Mouse (Mus musculus): ENCODE measurements around the gene Ado. TPM values are rescaled to one million over a fixed set of nuclear protein-coding genes. Genes with fewer than 3 reads are reported as not detected.

Ado gene
- total RNA-seq, 2 experiments from 2014 or later, result 41.0 to 44.4 TPM

GRCm38 (mm10) chr10:67538106-67538505 is 10.6 kb downstream of the Ado start:
- intact Hi-C loops (cut with DNase I), result loop anchor here (5.0 kb wide), 3 partner anchors 189 to 319 kb away; no protein-coding TSS in a partner anchor
- DNase-seq (ENCODE audit: extremely low spot score in 1 of 2, low spot score in 2 of 2), result no peak

GRCm38 (mm10) chr10:67537151-67537994 is 11.4 kb downstream of the Ado start:
- peak; percentile 87 to 93 for DNase-seq (ENCODE audit: extremely low spot score in 1 of 2, low spot score in 2 of 2)
- intact Hi-C loops (cut with DNase I), result loop anchor here (5.0 kb wide), 3 partner anchors 190 to 320 kb away; no protein-coding TSS in a partner anchor

GRCm38 (mm10) chr10:67536621-67537141 is 12.1 kb downstream of the Ado start:
- intact Hi-C loops (cut with DNase I), result loop anchor here (5.0 kb wide), 3 partner anchors 191 to 321 kb away; no protein-coding TSS in a partner anchor
- peak; percentile 56 to 79 for DNase-seq (ENCODE audit: extremely low spot score in 1 of 2, low spot score in 2 of 2)

- DNase-seq (ENCODE audit: extremely low spot score in 1 of 2, low spot score in 2 of 2), result peak in 1 of 2 experiments; percentile 80
- intact Hi-C loops (cut with DNase I), result loop anchor here (5.0 kb wide), 3 partner anchors 191 to 321 kb away; no protein-coding TSS in a partner anchor
Measured at GRCm38 (mm10) chr10:67535972-67536371, 12.8 kb downstream of the Ado start.

GRCm38 (mm10) chr10:67535256-67535655 is 13.5 kb downstream of the Ado start, which contains the start of gene Egr2:
Gene Egr2, plus strand, starts transcription at chr10:67535475.
- intact Hi-C loops (cut with DNase I), result loop anchor here (5.0 kb wide), 3 partner anchors 192 to 322 kb away; no protein-coding TSS in a partner anchor
- DNase-seq (ENCODE audit: extremely low spot score in 1 of 2, low spot score in 2 of 2), result peak in 1 of 2 experiments; percentile 66

GRCm38 (mm10) chr10:67529769-67530168 is 19.0 kb downstream of the Ado start:
- DNase-seq (ENCODE audit: extremely low spot score in 1 of 2, low spot score in 2 of 2), result no peak
- intact Hi-C loops (cut with DNase I), result no loop called here

- DNase-seq (ENCODE audit: extremely low spot score in 1 of 2, low spot score in 2 of 2), result no peak
- intact Hi-C loops (cut with DNase I), result no loop called here
Measured at GRCm38 (mm10) chr10:67526435-67526834, 22.3 kb downstream of the Ado start.

- intact Hi-C loops (cut with DNase I), result no loop called here
- no peak for DNase-seq (ENCODE audit: extremely low spot score in 1 of 2, low spot score in 2 of 2)
Measured at GRCm38 (mm10) chr10:67524694-67525093, 24.1 kb downstream of the Ado start.

GRCm38 (mm10) chr10:67524130-67524529 is 24.6 kb downstream of the Ado start:
- DNase-seq (ENCODE audit: extremely low spot score in 1 of 2, low spot score in 2 of 2), result no peak
- intact Hi-C loops (cut with DNase I), result no loop called here

- intact Hi-C loops (cut with DNase I), result no loop called here
- DNase-seq (ENCODE audit: extremely low spot score in 1 of 2, low spot score in 2 of 2), result no peak
Measured at GRCm38 (mm10) chr10:67518733-67519132, 30.0 kb downstream of the Ado start.

GRCm38 (mm10) chr10:67512871-67513270 is 35.9 kb downstream of the Ado start:
- intact Hi-C loops (cut with DNase I), result no loop called here

GRCm38 (mm10) chr10:67512211-67512610 is 36.5 kb downstream of the Ado start:
- intact Hi-C loops (cut with DNase I), result no loop called here

More at GRCm38 (mm10) chr10:67512871-67513270, 35.9 kb downstream of the Ado start:
- DNase-seq (ENCODE audit: extremely low spot score in 1 of 2, low spot score in 2 of 2), result no peak

GRCm38 (mm10) chr10:67505248-67505647 is 43.5 kb downstream of the Ado start:
- intact Hi-C loops (cut with DNase I), result no loop called here
- no peak for DNase-seq (ENCODE audit: extremely low spot score in 1 of 2, low spot score in 2 of 2)

More at GRCm38 (mm10) chr10:67512211-67512610, 36.5 kb downstream of the Ado start:
- peak in 1 of 2 experiments; percentile 56 for DNase-seq (ENCODE audit: extremely low spot score in 1 of 2, low spot score in 2 of 2)

- intact Hi-C loops (cut with DNase I), result no loop called here
- DNase-seq (ENCODE audit: extremely low spot score in 1 of 2, low spot score in 2 of 2), result no peak
Measured at GRCm38 (mm10) chr10:67504046-67504445, 44.7 kb downstream of the Ado start.

- intact Hi-C loops (cut with DNase I), result no loop called here
- DNase-seq (ENCODE audit: extremely low spot score in 1 of 2, low spot score in 2 of 2), result no peak
Measured at GRCm38 (mm10) chr10:67503320-67503995, 45.3 kb downstream of the Ado start.

- no peak for DNase-seq (ENCODE audit: extremely low spot score in 1 of 2, low spot score in 2 of 2)
- intact Hi-C loops (cut with DNase I), result no loop called here
Measured at GRCm38 (mm10) chr10:67497951-67498350, 50.8 kb downstream of the Ado start.

- intact Hi-C loops (cut with DNase I), result no loop called here
Measured at GRCm38 (mm10) chr10:67497144-67497892, 51.4 kb downstream of the Ado start.

More at GRCm38 (mm10) chr10:67497144-67497892, 51.4 kb downstream of the Ado start:
- DNase-seq (ENCODE audit: extremely low spot score in 1 of 2, low spot score in 2 of 2), result no peak

Measured in left cerebral cortex, postnatal 10 days (tissue).